ENCODE assay signal across 17 mouse cellular contexts in the genomic region with DNA sequence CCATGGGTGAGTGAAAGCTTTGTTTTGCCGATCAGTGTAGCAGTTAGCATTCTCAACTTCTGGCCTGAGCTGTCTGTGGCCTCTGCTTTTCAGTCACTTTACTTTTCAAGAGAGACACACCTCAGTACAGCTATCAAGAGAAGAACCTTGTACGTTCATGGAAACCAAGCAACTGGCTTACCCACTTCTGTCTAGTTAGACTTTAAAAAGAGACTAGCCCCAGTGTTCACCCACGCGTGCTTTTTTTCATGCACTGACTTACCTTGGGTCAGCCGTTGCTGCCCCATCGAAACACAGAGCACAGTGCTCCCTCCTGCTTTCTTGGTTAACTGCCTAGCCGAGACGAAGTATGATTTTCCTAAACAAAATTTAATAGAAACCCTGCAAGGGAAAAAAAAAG. TPM values are rescaled to one million over a fixed set of nuclear protein-coding genes. Genes with fewer than 3 reads are reported as not detected.
A peak's percentile ranks its signal among the peaks of the same experiment; 100 is the strongest.
DNase-seq lines count a peak whose midpoint lies in the region; ATAC-seq and TF ChIP-seq lines count a peak whose summit lies in the region.
"Had no signal": no experiment of that assay in that cellular context is flagged by ENCODE, and none has a peak within 500 bp of the region (broad histone marks: within the 10 kb centered on the region; RNA-seq: fewer than 3 reads in every experiment).

No protein-coding gene starts in this region.

- 89% methylated on average over 8 of the region's 8 CpGs for WGBS in intestine, embryonic 14.5 days
- WGBS in intestine, embryonic 15.5 days: 79% methylated on average over 8 of the region's 8 CpGs
- WGBS in liver, embryonic 15.5 days (ENCODE audit: insufficient replicate concordance): 55% methylated on average over 8 of the region's 8 CpGs

- peaks cover 12% of the 10 kb centered on the region for H3K4me1 ChIP-seq in intestine, embryonic 14.5 days (replicated peaks; ENCODE audit: control insufficient read depth, insufficient read depth, low read length)
- H3K4me1 ChIP-seq in intestine, embryonic 15.5 days (replicated peaks): peaks cover 19% of the 10 kb centered on the region
- peaks cover 15% of the 10 kb centered on the region for H3K4me1 ChIP-seq in liver, embryonic 15.5 days (replicated peaks)
- H3K4me1 ChIP-seq in cortical plate, adult 2 months (ENCODE audit: control insufficient read depth, insufficient read depth, low read length): peaks cover 11% of the 10 kb centered on the region
- H3K4me1 ChIP-seq: midbrain, embryonic 12.5 days; neural tube, embryonic 13.5 days had no signal

- H3K9me3 ChIP-seq in intestine, embryonic 14.5 days (ENCODE audit: control insufficient read depth, low read length): no peaks in the 10 kb centered on the region
- H3K9me3 ChIP-seq in intestine, embryonic 15.5 days: no peaks in the 10 kb centered on the region
- H3K9me3 ChIP-seq in liver, embryonic 15.5 days (replicated peaks): no peaks in the 10 kb centered on the region
- H3K9me3 ChIP-seq: embryonic facial prominence, embryonic 10.5 days; hindbrain, embryonic 13.5 days; midbrain, embryonic 12.5 days; neural tube, embryonic 13.5 days; stomach, embryonic 15.5 days had no signal

- TF ChIP-seq POLR2A in cortical plate, adult 2 months (IDR thresholded peaks at IDR 0.05; ENCODE audit: extremely low read depth, insufficient read depth, low read length): no peak

- intact Hi-C loops in gastrocnemius, adult 2 months (cut with DNase I): no loop called here
- intact Hi-C loops in gastrocnemius, postnatal 36 days (cut with DNase I): no loop called here

- no peaks in the 10 kb centered on the region for H3K36me3 ChIP-seq in intestine, embryonic 14.5 days (ENCODE audit: control insufficient read depth, insufficient read depth, low read length)
- no peaks in the 10 kb centered on the region for H3K36me3 ChIP-seq in intestine, embryonic 15.5 days
- H3K36me3 ChIP-seq in liver, embryonic 15.5 days (replicated peaks): no peaks in the 10 kb centered on the region
- H3K36me3 ChIP-seq: embryonic facial prominence, embryonic 10.5 days; hindbrain, embryonic 13.5 days; midbrain, embryonic 12.5 days; neural tube, embryonic 13.5 days; stomach, embryonic 15.5 days had no signal

- peak overlapping the region; percentile 41 for H3K4me3 ChIP-seq in gastrocnemius, adult 2 months
- no peak overlapping the region for H3K4me3 ChIP-seq in intestine, embryonic 14.5 days (ENCODE audit: low read depth, low read length)
- H3K4me3 ChIP-seq in intestine, embryonic 15.5 days (replicated peaks): no peak overlapping the region
- H3K4me3 ChIP-seq in liver, embryonic 15.5 days (replicated peaks): no peak overlapping the region
- no peak overlapping the region for H3K4me3 ChIP-seq in cortical plate, adult 2 months (ENCODE audit: insufficient read depth, low read length)
- H3K4me3 ChIP-seq: embryonic facial prominence, embryonic 10.5 days; hindbrain, embryonic 13.5 days; midbrain, embryonic 12.5 days; neural tube, embryonic 13.5 days; stomach, embryonic 15.5 days had no signal

- DNase-seq in gastrocnemius, adult 2 months: no peak
- no peak for DNase-seq in gastrocnemius, postnatal 36 days
- peak; percentile 28 for DNase-seq in intestine, embryonic 14.5 days (ENCODE audit: low spot score)
- DNase-seq in liver: no peak
- DNase-seq in retina, postnatal 1 day: no peak
- DNase-seq: adrenal gland, adult 8-10 months; cerebellum, postnatal 36 days had no signal

- peak overlapping the region; percentile 80 for H3K27ac ChIP-seq in gastrocnemius, adult 2 months
- H3K27ac ChIP-seq in intestine, embryonic 14.5 days (ENCODE audit: low read depth): no peak overlapping the region
- no peak overlapping the region for H3K27ac ChIP-seq in intestine, embryonic 15.5 days
- H3K27ac ChIP-seq in liver, embryonic 15.5 days (replicated peaks): 0 out of 2 replicates have a peak overlapping the region, but pooled peaks have one; percentile 21
- peak overlapping the region; percentile 1 for H3K27ac ChIP-seq in cortical plate, adult 2 months (ENCODE audit: insufficient read depth, low read length)
- H3K27ac ChIP-seq: embryonic facial prominence, embryonic 10.5 days; hindbrain, embryonic 13.5 days; midbrain, embryonic 12.5 days; neural tube, embryonic 13.5 days; stomach, embryonic 15.5 days had no signal

- H3K4me2 ChIP-seq in intestine, embryonic 14.5 days (ENCODE audit: low read length): no peak overlapping the region
- no peak overlapping the region for H3K4me2 ChIP-seq in intestine, embryonic 15.5 days (replicated peaks)
- H3K4me2 ChIP-seq in liver, embryonic 15.5 days: no peak overlapping the region
- H3K4me2 ChIP-seq: hindbrain, embryonic 13.5 days; midbrain, embryonic 12.5 days; neural tube, embryonic 13.5 days; stomach, embryonic 15.5 days had no signal

- no peak for ATAC-seq in intestine, embryonic 14.5 days (replicated peaks; ENCODE audit: low FRiP score, low TSS enrichment, low read depth)
- no peak for ATAC-seq in intestine, embryonic 15.5 days
- ATAC-seq in liver, embryonic 15.5 days (ENCODE audit: insufficient read depth): no peak
- ATAC-seq: forebrain, embryonic 14.5 days; intestine, embryonic 16.5 days had no signal

- H3K27me3 ChIP-seq in intestine, embryonic 14.5 days (replicated peaks; ENCODE audit: control insufficient read depth, insufficient read depth, low read length): no peaks in the 10 kb centered on the region
- no peaks in the 10 kb centered on the region for H3K27me3 ChIP-seq in intestine, embryonic 15.5 days (replicated peaks)
- peaks cover 12% of the 10 kb centered on the region for H3K27me3 ChIP-seq in liver, embryonic 15.5 days
- H3K27me3 ChIP-seq: stomach, embryonic 15.5 days had no signal

- no peak overlapping the region for H3K9ac ChIP-seq in intestine, embryonic 14.5 days (ENCODE audit: low read length)
- H3K9ac ChIP-seq in intestine, embryonic 15.5 days: no peak overlapping the region
- no peak overlapping the region for H3K9ac ChIP-seq in liver, embryonic 15.5 days
- H3K9ac ChIP-seq: hindbrain, embryonic 13.5 days; midbrain, embryonic 12.5 days; neural tube, embryonic 13.5 days; stomach, embryonic 15.5 days had no signal

- no peak for TF ChIP-seq CTCF in gastrocnemius, adult 2 months (IDR thresholded peaks at IDR 0.05)
- no peak for TF ChIP-seq CTCF in cortical plate, adult 2 months (IDR thresholded peaks at IDR 0.05; ENCODE audit: extremely low read depth, insufficient read depth, low read length)

RNA-seq across cellular contexts. Expression of gene Map3k5, which starts 6.4 kb away (rescaled TPM):
- total RNA-seq in gastrocnemius, adult 2 months (2021): 10 to 100 TPM in 1 of 2 experiments, 1 to 10 TPM in 1; 8.6 to 15.2 TPM
- total RNA-seq in gastrocnemius, postnatal 36 days (2021): 1 to 10 TPM; 6.3 to 6.7 TPM
- polyA plus RNA-seq in intestine, embryonic 14.5 days (2014; fragmentation: Nextera tagmentation; extraction: Ambion mirVana): 2.8 and 3.1 TPM in 2 replicates
- 1.9 and 2.4 TPM in 2 replicates for polyA plus RNA-seq in intestine, embryonic 15.5 days (2015; fragmentation: Nextera tagmentation; extraction: Ambion mirVana)
- 0.79 and 0.85 TPM in 2 replicates for polyA plus RNA-seq in liver, embryonic 15.5 days (2015; fragmentation: Nextera tagmentation; extraction: Ambion mirVana)
- polyA plus RNA-seq in cortical plate, adult 2 months (2012; rRNA removed): 17.2 and 19.6 TPM in 2 replicates

RNA-seq across cellular contexts. Expression of gene Pex7, which starts 33.1 kb away (rescaled TPM):
- 10 to 100 TPM; 16.1 to 23.8 TPM for total RNA-seq in gastrocnemius, adult 2 months (2021)
- 10 to 100 TPM; 18.2 to 20.0 TPM for total RNA-seq in gastrocnemius, postnatal 36 days (2021)
- polyA plus RNA-seq in intestine, embryonic 14.5 days (2014; fragmentation: Nextera tagmentation; extraction: Ambion mirVana): 41.1 and 41.3 TPM in 2 replicates
- polyA plus RNA-seq in intestine, embryonic 15.5 days (2015; fragmentation: Nextera tagmentation; extraction: Ambion mirVana): 48.8 and 50.3 TPM in 2 replicates
- 27.7 and 28.9 TPM in 2 replicates for polyA plus RNA-seq in liver, embryonic 15.5 days (2015; fragmentation: Nextera tagmentation; extraction: Ambion mirVana)
- polyA plus RNA-seq in cortical plate, adult 2 months (2012; rRNA removed): 35.4 and 35.8 TPM in 2 replicates

Comparison
In these comparisons a context has a peak if more than half of its experiments do, and no peak if none do; other contexts are left out.
1. H3K27ac ChIP-seq: peak in gastrocnemius, adult 2 months (single experiment), liver, embryonic 15.5 days (single experiment) and cortical plate, adult 2 months (single experiment); none in intestine, embryonic 14.5 days (single experiment) and intestine, embryonic 15.5 days (single experiment).